Comparison of ENCODE assay signal across 9 mouse cellular contexts in genomic region chr10:67721787-67722186, GRCm38 (mm10).
A peak's percentile ranks its signal among the peaks of the same experiment; 100 is the strongest.
DNase-seq lines count a peak whose midpoint lies in the region; ATAC-seq and TF ChIP-seq lines count a peak whose summit lies in the region.
"Had no signal": no experiment of that assay in that cellular context is flagged by ENCODE, and none has a peak within 500 bp of the region (broad histone marks: within the 10 kb centered on the region; RNA-seq: fewer than 3 reads in every experiment).

No protein-coding gene starts in this region.

- H3K27me3 ChIP-seq in intestine, postnatal 0 days (replicated peaks; ENCODE audit: control insufficient read depth, insufficient read depth, low read length): no peaks in the 10 kb centered on the region
- H3K27me3 ChIP-seq in intestine, embryonic 15.5 days (replicated peaks): no peaks in the 10 kb centered on the region
- H3K27me3 ChIP-seq in midbrain, embryonic 14.5 days (ENCODE audit: control insufficient read depth, insufficient read depth, low read length): no peaks in the 10 kb centered on the region

- no peak overlapping the region for H3K4me3 ChIP-seq in intestine, postnatal 0 days (ENCODE audit: low read depth, low read length)
- no peak overlapping the region for H3K4me3 ChIP-seq in intestine, embryonic 15.5 days (replicated peaks)
- no peak overlapping the region for H3K4me3 ChIP-seq in bone marrow macrophage, adult 2 months (ENCODE audit: insufficient read depth, low read length)
- H3K4me3 ChIP-seq in midbrain, embryonic 14.5 days (replicated peaks; ENCODE audit: low read depth, low read length): no peak overlapping the region
- H3K4me3 ChIP-seq: lung, embryonic 15.5 days had no signal

- peak; percentile 20 to 29 for DNase-seq in CD8-positive naive resting alpha-beta T cell, adult 2 months (ENCODE audit: low read depth in 2 of 2, low spot score in 2 of 2)
- peak; percentile 50 for DNase-seq in kidney, postnatal 10 days
- DNase-seq in midbrain, embryonic 14.5 days: peak; percentile 60
- DNase-seq in urinary bladder, postnatal 14 days (ENCODE audit: low spot score): no peak
- DNase-seq in gastrocnemius, adult 8-10 months (ENCODE audit: low spot score in 2 of 2): no peak

- H3K27ac ChIP-seq in intestine, postnatal 0 days (ENCODE audit: low read depth, low read length): no peak overlapping the region
- H3K27ac ChIP-seq in intestine, embryonic 15.5 days: no peak overlapping the region
- no peak overlapping the region for H3K27ac ChIP-seq in bone marrow macrophage, adult 2 months (ENCODE audit: insufficient read depth, low read depth, low read length)
- no peak overlapping the region for H3K27ac ChIP-seq in midbrain, embryonic 14.5 days (replicated peaks; ENCODE audit: low read depth, low read length)
- H3K27ac ChIP-seq: lung, embryonic 15.5 days had no signal

- TF ChIP-seq CTCF in intestine, postnatal 0 days (IDR thresholded peaks at IDR 0.05; ENCODE audit: low read depth): peak; percentile 78
- peak; percentile 32; the same call in 1 of the 2 replicates for TF ChIP-seq CTCF in bone marrow macrophage, adult 2 months (IDR thresholded peaks at IDR 0.05; ENCODE audit: low read depth, low read length)

- no peak overlapping the region for H3K9ac ChIP-seq in intestine, postnatal 0 days (ENCODE audit: low read depth, low read length)
- H3K9ac ChIP-seq in intestine, embryonic 15.5 days: no peak overlapping the region
- no peak overlapping the region for H3K9ac ChIP-seq in midbrain, embryonic 14.5 days (replicated peaks; ENCODE audit: low read length)
- H3K9ac ChIP-seq: lung, embryonic 15.5 days had no signal

- ATAC-seq in intestine, postnatal 0 days: no peak
- no peak for ATAC-seq in intestine, embryonic 15.5 days
- ATAC-seq in midbrain, embryonic 14.5 days (ENCODE audit: low FRiP score, low TSS enrichment): no peak

- 46% methylated on average over 5 of the region's 5 CpGs for WGBS in intestine, postnatal 0 days
- 40% methylated on average over 5 of the region's 5 CpGs for WGBS in intestine, embryonic 15.5 days
- WGBS in midbrain, embryonic 14.5 days: 50% methylated on average over 5 of the region's 5 CpGs

- H3K9me3 ChIP-seq in intestine, postnatal 0 days (ENCODE audit: control insufficient read depth): no peaks in the 10 kb centered on the region
- H3K9me3 ChIP-seq in intestine, embryonic 15.5 days: no peaks in the 10 kb centered on the region
- H3K9me3 ChIP-seq in midbrain, embryonic 14.5 days (ENCODE audit: control insufficient read depth, low read length): no peaks in the 10 kb centered on the region
- H3K9me3 ChIP-seq: lung, embryonic 15.5 days had no signal

- TF ChIP-seq POLR2A in bone marrow macrophage, adult 2 months (IDR thresholded peaks at IDR 0.05; ENCODE audit: borderline replicate concordance, low read depth, low read length): no peak

- no peaks in the 10 kb centered on the region for H3K4me1 ChIP-seq in intestine, postnatal 0 days (replicated peaks; ENCODE audit: control insufficient read depth, insufficient read depth, low read length)
- no peaks in the 10 kb centered on the region for H3K4me1 ChIP-seq in intestine, embryonic 15.5 days (replicated peaks)
- peaks cover 10% of the 10 kb centered on the region for H3K4me1 ChIP-seq in bone marrow macrophage, adult 2 months (ENCODE audit: control insufficient read depth, insufficient read depth, low read length)
- no peaks in the 10 kb centered on the region for H3K4me1 ChIP-seq in midbrain, embryonic 14.5 days (ENCODE audit: control insufficient read depth, insufficient read depth, low read length)
- H3K4me1 ChIP-seq: lung, embryonic 15.5 days had no signal

- H3K36me3 ChIP-seq in intestine, postnatal 0 days (ENCODE audit: control insufficient read depth, insufficient read depth): no peaks in the 10 kb centered on the region
- H3K36me3 ChIP-seq in intestine, embryonic 15.5 days: no peaks in the 10 kb centered on the region
- H3K36me3 ChIP-seq in midbrain, embryonic 14.5 days (ENCODE audit: control insufficient read depth, insufficient read depth, low read length): no peaks in the 10 kb centered on the region
- H3K36me3 ChIP-seq: lung, embryonic 15.5 days had no signal

- no peak overlapping the region for H3K4me2 ChIP-seq in intestine, postnatal 0 days (replicated peaks; ENCODE audit: low read depth)
- no peak overlapping the region for H3K4me2 ChIP-seq in intestine, embryonic 15.5 days (replicated peaks)
- H3K4me2 ChIP-seq in midbrain, embryonic 14.5 days (ENCODE audit: low read length): no peak overlapping the region
- H3K4me2 ChIP-seq: lung, embryonic 15.5 days had no signal

Comparison
In these comparisons a context has a peak if more than half of its experiments do, and no peak if none do; other contexts are left out.
1. DNase-seq: peak in CD8-positive naive resting alpha-beta T cell, adult 2 months (2 of 2), kidney, postnatal 10 days (single experiment) and midbrain, embryonic 14.5 days (single experiment); none in urinary bladder, postnatal 14 days (single experiment) and gastrocnemius, adult 8-10 months (0 of 2).